ENCODE assay signal across 11 mouse cellular contexts in the genomic region with DNA sequence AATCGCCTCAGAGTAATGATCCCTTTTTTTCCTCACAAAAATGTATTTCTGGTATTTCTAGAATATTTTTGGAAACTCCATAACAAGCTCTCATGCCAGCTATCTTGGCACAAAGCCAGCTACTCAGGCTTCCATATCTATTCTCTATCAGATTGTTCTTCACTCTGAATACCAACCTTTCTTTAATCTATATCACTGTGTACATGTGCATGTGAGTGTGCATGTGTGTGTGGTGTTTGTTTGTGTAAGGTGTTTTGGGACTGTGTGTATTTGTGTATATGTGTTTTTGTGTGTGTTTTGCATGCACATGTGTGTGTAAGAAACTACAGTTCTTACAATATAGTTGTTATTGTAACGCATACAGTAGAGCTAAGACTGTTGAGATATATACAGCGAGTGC.
DNase-seq lines count a peak whose midpoint lies in the region; ATAC-seq and TF ChIP-seq lines count a peak whose summit lies in the region.
"Had no signal": no experiment of that assay in that cellular context is flagged by ENCODE, and none has a peak within 500 bp of the region (broad histone marks: within the 10 kb centered on the region; RNA-seq: fewer than 3 reads in every experiment).

No protein-coding gene starts in this region.

- no peak overlapping the region for H3K9ac ChIP-seq in forebrain, embryonic 14.5 days (ENCODE audit: low read length)
- H3K9ac ChIP-seq in midbrain, embryonic 14.5 days (replicated peaks; ENCODE audit: low read length): no peak overlapping the region

- no peaks in the 10 kb centered on the region for H3K9me3 ChIP-seq in forebrain, embryonic 14.5 days (replicated peaks; ENCODE audit: control insufficient read depth, low read length)
- H3K9me3 ChIP-seq in midbrain, embryonic 14.5 days (ENCODE audit: control insufficient read depth, low read length): no peaks in the 10 kb centered on the region

- no peaks in the 10 kb centered on the region for H3K27me3 ChIP-seq in forebrain, embryonic 14.5 days (replicated peaks; ENCODE audit: control insufficient read depth, insufficient read depth, low read length)
- H3K27me3 ChIP-seq in midbrain, embryonic 14.5 days (ENCODE audit: control insufficient read depth, insufficient read depth, low read length): no peaks in the 10 kb centered on the region

- no peak for DNase-seq in left cerebral cortex, adult 2 months (ENCODE audit: extremely low spot score in 1 of 2, low spot score in 2 of 2)
- no peak for DNase-seq in left cerebral cortex, adult 11 months (ENCODE audit: low spot score)
- peak; percentile 34 for DNase-seq in brain, adult 2 months (ENCODE audit: low read depth, low spot score)
- DNase-seq in forebrain, embryonic 14.5 days (ENCODE audit: low spot score): peak; percentile 61
- peak; percentile 21 for DNase-seq in midbrain, embryonic 14.5 days
- DNase-seq in frontal cortex, postnatal 14 days (ENCODE audit: low spot score in 2 of 2): no peak
- no peak for DNase-seq in urinary bladder, postnatal 10 days (ENCODE audit: low spot score)
- DNase-seq: thymus, postnatal 14 days had no signal

- no peak overlapping the region for H3K4me3 ChIP-seq in left cerebral cortex, adult 2 months
- H3K4me3 ChIP-seq in forebrain, embryonic 14.5 days (ENCODE audit: low read depth, low read length): no peak overlapping the region
- no peak overlapping the region for H3K4me3 ChIP-seq in midbrain, embryonic 14.5 days (replicated peaks; ENCODE audit: low read depth, low read length)

- H3K4me1 ChIP-seq in forebrain, embryonic 14.5 days (ENCODE audit: control insufficient read depth, insufficient read depth, low read length): peaks cover 18% of the 10 kb centered on the region
- peaks cover 4% of the 10 kb centered on the region; the same call in 1 of the 2 replicates for H3K4me1 ChIP-seq in midbrain, embryonic 14.5 days (ENCODE audit: control insufficient read depth, insufficient read depth, low read length)

- ATAC-seq in forebrain, embryonic 14.5 days: peak; percentile 27
- peak; percentile 38; the same call in 1 of the 2 replicates for ATAC-seq in midbrain, embryonic 14.5 days (ENCODE audit: low FRiP score, low TSS enrichment)
- no peak for ATAC-seq in granulocyte monocyte progenitor cell, adult 5-6 weeks (replicated peaks; ENCODE audit: poor library complexity, severe bottlenecking)
- ATAC-seq: intestine, embryonic 16.5 days; lung, postnatal 0 days had no signal

- WGBS in forebrain, embryonic 14.5 days: 36% methylated on average over 3 of the region's 3 CpGs
- 92% methylated on average over 3 of the region's 3 CpGs for WGBS in midbrain, embryonic 14.5 days

- TF ChIP-seq CTCF in left cerebral cortex, adult 2 months (IDR thresholded peaks at IDR 0.05): no peak

- H3K36me3 ChIP-seq in forebrain, embryonic 14.5 days (ENCODE audit: control insufficient read depth, insufficient read depth, low read length): no peaks in the 10 kb centered on the region
- H3K36me3 ChIP-seq in midbrain, embryonic 14.5 days (ENCODE audit: control insufficient read depth, insufficient read depth, low read length): no peaks in the 10 kb centered on the region

- H3K4me2 ChIP-seq in forebrain, embryonic 14.5 days (ENCODE audit: low read length): peak overlapping the region; percentile 33
- no peak overlapping the region for H3K4me2 ChIP-seq in midbrain, embryonic 14.5 days (ENCODE audit: low read length)

- H3K27ac ChIP-seq in left cerebral cortex, adult 2 months: peak overlapping the region; percentile 41; the same call in 1 of the 2 replicates
- H3K27ac ChIP-seq in forebrain, embryonic 14.5 days (ENCODE audit: low read depth, low read length): peak overlapping the region; percentile 90
- H3K27ac ChIP-seq in midbrain, embryonic 14.5 days (replicated peaks; ENCODE audit: low read depth, low read length): peak overlapping the region; percentile 49; the same call in 1 of the 2 replicates

- intact Hi-C loops in left cerebral cortex, adult 2 months (cut with DNase I): loop anchor here (2.0 kb wide), 1 partner anchor 126 kb away; no protein-coding TSS in a partner anchor

Comparison
In these comparisons a context has a peak if more than half of its experiments do, and no peak if none do; other contexts are left out.
1. DNase-seq: peak in brain, adult 2 months (single experiment), forebrain, embryonic 14.5 days (single experiment) and midbrain, embryonic 14.5 days (single experiment); none in left cerebral cortex, adult 2 months (0 of 2), left cerebral cortex, adult 11 months (single experiment), frontal cortex, postnatal 14 days (0 of 2) and urinary bladder, postnatal 10 days (single experiment).
2. Peak in every context shown above with its lines, with median percentiles within 50 percentile points of each other: H3K27ac ChIP-seq.